Mouse (Mus musculus): ENCODE measurements around the gene Gm35315. TPM values are rescaled to one million over a fixed set of nuclear protein-coding genes. Genes with fewer than 3 reads are reported as not detected.

Gm35315 gene
- polyA plus RNA-seq (2015; fragmentation: Nextera tagmentation; extraction: Ambion mirVana) = 0.41 and 0.61 TPM in 2 replicates

DNA sequence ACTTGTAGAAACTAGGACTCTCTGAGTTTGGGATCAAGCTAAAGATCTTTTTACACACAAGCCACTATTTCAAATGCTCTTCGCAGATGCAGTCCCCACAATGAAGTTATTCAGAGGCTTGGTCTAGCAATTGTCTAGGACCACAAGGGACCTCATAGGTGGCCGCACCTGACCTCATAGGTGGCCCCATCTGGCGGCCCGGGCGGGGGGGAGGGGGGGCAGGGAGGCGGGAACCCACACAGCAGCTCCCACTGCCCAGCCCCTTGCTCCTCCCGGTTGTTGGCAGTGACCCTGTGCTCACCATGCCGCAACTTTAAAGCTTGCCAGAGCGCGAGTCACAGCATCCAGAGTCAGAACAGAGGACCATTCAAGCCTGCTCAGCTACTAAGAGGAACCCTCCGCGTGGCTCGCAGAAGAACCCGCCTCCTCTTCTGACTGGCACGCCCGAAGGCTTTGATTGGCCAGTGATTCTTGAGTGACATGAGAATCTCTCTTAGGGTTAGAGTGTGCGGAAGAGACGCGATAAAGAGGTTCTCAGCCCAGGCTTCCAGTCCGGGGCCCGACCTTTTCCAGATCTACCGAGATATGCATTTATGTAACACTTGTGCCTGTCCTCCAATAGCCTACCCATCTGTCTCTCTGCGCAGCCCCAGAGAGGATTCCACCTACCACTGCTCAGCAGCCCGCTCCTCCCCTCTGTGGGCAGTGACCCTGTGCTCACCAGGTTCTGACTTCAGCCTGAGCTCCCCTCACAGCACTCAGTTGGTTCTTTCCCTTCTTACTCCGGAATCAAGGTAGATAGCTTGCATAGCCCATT lies at the start of gene Gm35315:
Gene Gm35315 (minus strand): TSS at position 391 of the 817 bp plus-strand sequence.

DNA sequence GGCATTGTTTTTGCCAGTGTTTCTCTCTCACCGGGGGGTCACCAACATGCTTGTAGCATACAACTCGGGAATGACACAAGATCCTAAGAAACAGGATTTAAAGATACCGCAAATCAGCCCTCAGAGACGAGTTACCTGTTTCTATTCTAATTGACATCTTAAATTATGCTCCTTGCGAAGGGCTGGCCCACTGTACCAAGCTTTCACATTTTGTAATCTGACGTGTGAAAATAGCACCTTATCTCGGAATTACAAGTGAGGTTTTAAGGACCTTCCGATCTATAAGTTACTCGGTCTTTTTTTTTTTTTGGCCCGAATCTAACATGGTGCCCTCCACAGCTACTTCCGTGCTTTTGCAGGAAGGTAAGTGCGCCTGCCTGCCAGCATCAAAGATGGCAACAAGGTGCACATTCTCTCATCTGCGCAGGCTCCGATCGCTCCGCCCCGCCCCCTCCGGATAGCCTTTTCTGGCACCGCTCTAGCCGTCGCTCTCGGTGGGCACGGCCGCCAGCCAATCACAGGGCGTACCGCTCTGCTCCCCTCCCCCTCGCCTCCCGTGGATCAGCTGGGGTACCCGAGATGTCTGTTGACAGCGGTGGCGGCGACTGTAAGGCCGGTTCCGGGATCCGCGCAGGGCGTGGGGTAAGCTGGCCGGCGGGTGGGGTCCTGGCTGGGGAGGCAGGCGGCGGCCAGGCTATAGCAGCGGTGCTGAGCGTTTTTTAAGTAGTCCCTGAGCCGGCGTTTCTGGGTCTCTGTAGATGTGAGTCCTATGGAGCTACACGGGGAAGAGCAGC lies 41.3 kb upstream of the Gm35315 start, which contains the start of gene Chfr:
Gene Chfr (plus strand): TSS at position 550 of the 794 bp plus-strand sequence.

DNA sequence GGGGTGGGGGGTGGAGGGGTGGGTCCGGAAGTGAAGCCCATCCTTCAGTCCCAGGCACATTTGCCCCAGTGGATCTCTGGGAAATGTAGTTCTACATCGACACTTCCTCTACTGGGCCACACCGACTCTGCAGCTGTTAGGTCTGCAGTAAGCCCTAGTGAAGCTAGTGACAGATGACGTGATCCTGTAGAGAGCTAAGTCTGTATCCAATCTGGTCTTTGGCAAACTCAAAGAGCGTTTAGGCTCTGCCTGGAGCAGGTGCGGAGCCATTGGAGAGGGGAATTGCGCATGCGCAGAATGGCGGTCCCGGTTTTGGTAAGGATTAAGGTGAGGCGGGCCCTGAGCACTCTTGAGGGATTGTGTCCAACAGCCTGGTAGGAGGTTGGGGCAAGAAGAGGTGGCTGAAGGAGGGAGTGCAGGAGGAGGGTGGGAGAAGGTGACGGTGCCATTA lies 15.8 kb upstream of the Gm35315 start, which contains the start of gene Zfp605:
Gene Zfp605 (plus strand): TSS at position 102 of the 451 bp plus-strand sequence.

DNA sequence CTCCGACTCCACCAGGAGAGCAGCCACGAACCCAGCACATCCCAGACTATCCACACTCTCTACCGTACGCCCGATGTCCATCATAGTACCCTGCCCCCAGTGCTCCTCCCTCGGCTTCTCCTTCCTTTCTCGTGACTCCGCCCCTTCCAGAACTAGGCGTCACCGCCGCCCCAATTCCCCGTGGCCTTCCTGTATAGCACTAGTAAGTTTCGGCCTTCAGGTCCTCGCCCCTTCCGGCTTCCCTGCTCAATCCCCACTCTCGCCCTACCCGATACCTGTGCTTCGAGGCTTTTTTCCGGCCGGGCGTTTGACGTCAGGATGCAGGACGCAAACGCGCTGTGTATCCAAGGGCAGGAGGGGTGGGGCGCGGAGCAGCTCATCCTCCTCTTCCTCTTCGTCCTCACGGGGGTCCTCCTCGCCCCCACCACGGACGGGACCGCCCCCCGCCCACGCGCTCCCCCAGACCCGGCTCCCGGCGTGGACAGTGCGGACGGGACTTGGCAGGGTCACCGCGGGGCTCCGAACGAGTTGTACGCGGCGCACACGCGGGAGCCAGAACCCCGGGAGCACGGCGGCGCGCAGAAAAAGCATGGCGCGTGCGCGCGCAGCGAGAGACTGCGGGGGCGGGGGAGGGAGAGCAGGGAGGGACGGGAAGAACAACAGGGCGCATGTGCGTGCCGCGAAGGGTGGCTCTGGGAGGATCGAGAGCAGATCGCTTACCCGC lies 13.5 kb upstream of the Gm35315 start, which contains the start of gene Gtpbp6:
Gene Gtpbp6 (minus strand): TSS at position 617 of the 724 bp plus-strand sequence.

DNA sequence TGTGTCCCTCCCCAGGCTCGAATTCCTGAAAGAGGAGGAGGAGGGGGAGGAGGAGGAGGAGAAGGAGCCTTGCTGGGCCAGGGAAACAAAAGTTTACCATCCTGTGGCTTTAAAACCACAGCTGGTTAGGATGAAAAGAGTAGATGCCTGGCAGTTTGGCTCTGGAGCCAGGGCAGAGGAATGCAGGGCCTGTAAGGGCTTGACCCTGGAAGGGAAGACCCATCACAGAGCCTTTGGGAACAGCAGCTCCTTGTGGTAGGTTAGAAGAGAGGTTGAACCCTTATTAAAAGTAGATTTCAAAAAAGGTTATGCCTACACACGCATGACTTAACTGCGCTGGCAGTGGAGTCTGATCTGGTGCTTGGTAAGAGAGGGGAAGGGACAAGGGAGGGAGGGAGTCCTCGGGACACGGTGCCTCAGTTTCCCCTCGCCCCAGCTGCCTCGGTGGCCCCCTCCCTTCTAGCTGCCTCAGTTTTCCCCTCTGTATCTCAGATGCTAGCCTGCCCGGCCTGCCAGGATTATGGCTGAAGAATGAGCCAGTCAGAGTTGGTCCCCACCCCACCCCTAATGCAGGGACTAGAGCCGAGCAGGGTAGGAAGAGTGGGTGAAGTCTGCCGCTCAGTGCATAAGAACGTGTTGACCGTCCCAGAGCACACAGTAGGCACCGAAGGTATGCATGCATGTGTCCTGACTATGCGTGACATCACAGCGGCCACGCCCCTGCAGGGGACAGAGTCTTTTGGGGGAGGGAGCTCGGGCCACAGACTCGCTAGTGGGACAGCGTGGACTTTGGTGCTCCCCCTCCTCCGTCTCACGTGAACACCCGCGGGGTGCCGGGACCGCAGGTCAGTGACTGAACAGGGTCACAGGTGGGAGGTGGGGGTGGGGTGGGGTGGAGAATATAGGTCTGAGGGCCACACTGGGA lies 5.7 kb upstream of the Gm35315 start, which contains the start of gene Plcxd1:
Gene Plcxd1 (plus strand): TSS at position 314 of the 925 bp plus-strand sequence.

DNA sequence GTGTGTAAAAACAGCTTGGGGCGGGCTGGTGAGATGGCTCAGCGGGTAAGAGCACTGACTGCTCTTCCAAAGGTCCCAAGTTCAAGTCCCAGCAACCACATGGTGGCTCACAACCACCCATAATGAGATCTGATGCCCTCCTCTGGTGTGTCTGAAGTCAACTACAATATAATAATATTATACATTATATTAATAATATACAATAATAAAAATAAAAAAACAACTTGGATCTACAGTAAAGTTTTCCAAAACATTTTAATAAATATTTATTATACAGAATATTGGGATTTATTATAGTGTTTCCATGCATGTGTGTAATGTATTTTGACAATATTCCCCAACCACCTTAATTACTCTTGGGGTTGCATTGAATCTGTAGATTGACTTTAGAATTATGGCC lies 21.8 kb downstream of the Gm35315 start, which contains the start of gene Gm17655:
Gene Gm17655 (minus strand): TSS at position 101 of the 400 bp plus-strand sequence.

Other genes with a start within 250 kb of the Gm35315 start
- gene Gm15446, start 171.0 kb downstream of the Gm35315 start, polyA plus RNA-seq (2015; fragmentation: Nextera tagmentation; extraction: Ambion mirVana) = 0.42 and 0.61 TPM in 2 replicates
- gene Zfp932, start 97.9 kb downstream of the Gm35315 start, polyA plus RNA-seq (2015; fragmentation: Nextera tagmentation; extraction: Ambion mirVana) = 15.3 and 16.2 TPM in 2 replicates
- 1.6 and 1.8 TPM in 2 replicates for gene Gm17655, start 21.9 kb downstream of the Gm35315 start, polyA plus RNA-seq (2015; fragmentation: Nextera tagmentation; extraction: Ambion mirVana)
- 0.36 and 0.49 TPM in 2 replicates for gene Plcxd1, start 5.5 kb upstream of the Gm35315 start, polyA plus RNA-seq (2015; fragmentation: Nextera tagmentation; extraction: Ambion mirVana)
- 13.4 and 17.1 TPM in 2 replicates for gene Gtpbp6, start 13.8 kb upstream of the Gm35315 start, polyA plus RNA-seq (2015; fragmentation: Nextera tagmentation; extraction: Ambion mirVana)
- 2.4 and 3.0 TPM in 2 replicates for gene Zfp605, start 15.7 kb upstream of the Gm35315 start, polyA plus RNA-seq (2015; fragmentation: Nextera tagmentation; extraction: Ambion mirVana)
- 26.3 and 26.4 TPM in 2 replicates for gene Chfr, start 41.4 kb upstream of the Gm35315 start, polyA plus RNA-seq (2015; fragmentation: Nextera tagmentation; extraction: Ambion mirVana)
- 7.4 TPM in 2 replicates for gene Golga3, start 82.3 kb upstream of the Gm35315 start, polyA plus RNA-seq (2015; fragmentation: Nextera tagmentation; extraction: Ambion mirVana)
- 16.2 and 18.0 TPM in 2 replicates for gene Ankle2, start 136.6 kb upstream of the Gm35315 start, polyA plus RNA-seq (2015; fragmentation: Nextera tagmentation; extraction: Ambion mirVana)
- 33.9 and 34.5 TPM in 2 replicates for gene Pgam5, start 175.5 kb upstream of the Gm35315 start, polyA plus RNA-seq (2015; fragmentation: Nextera tagmentation; extraction: Ambion mirVana)
- 12.9 and 13.6 TPM in 2 replicates for gene Pxmp2, start 191.8 kb upstream of the Gm35315 start, polyA plus RNA-seq (2015; fragmentation: Nextera tagmentation; extraction: Ambion mirVana)
- 18.9 and 20.6 TPM in 2 replicates for gene Pole, start 191.9 kb upstream of the Gm35315 start, polyA plus RNA-seq (2015; fragmentation: Nextera tagmentation; extraction: Ambion mirVana)
- 0.22 and 0.34 TPM in 2 replicates for gene P2rx2, start 248.8 kb upstream of the Gm35315 start, polyA plus RNA-seq (2015; fragmentation: Nextera tagmentation; extraction: Ambion mirVana)

Data from spleen, postnatal 0 days (tissue).